Mouse (Mus musculus) midbrain, embryonic 13.5 days (tissue): ENCODE measurements at regions not wholly inside any gene's neighbourhood (a gene's known extent, or its start where the extent isn't known, plus 50 kb on each side); places are given as distances from the start of the nearest gene placed in this dataset.
A peak's percentile ranks its signal among the peaks of the same experiment; 100 is the strongest.

Experiments used
- ATAC-seq: fragments of 200-750 bp; cut with Nextera tagmentation; 2 replicates; pipeline ENCODE4 v1.8.0; 2017; ENCODE audit warnings: mild to moderate bottlenecking, moderate TSS enrichment, moderate library complexity
- H3K27ac ChIP-seq: fragments of 300-500 bp; sonication (generic); 2 replicates; pipeline ENCODE4 v1.5.1; 2015; ENCODE audit warnings: inconsistent platforms, mild to moderate bottlenecking, moderate library complexity
- H3K27me3 ChIP-seq: fragments of 300-500 bp; sonication (generic); 2 replicates; pipeline ENCODE4 v1.6.1; 2015; ENCODE audit warnings: mild to moderate bottlenecking, inconsistent platforms
- H3K36me3 ChIP-seq: fragments of 300-500 bp; sonication (generic); 2 replicates; pipeline ENCODE4 v1.6.1; 2015; ENCODE audit warnings: mild to moderate bottlenecking, inconsistent platforms
- H3K4me1 ChIP-seq: fragments of 300-500 bp; sonication (generic); replicated peaks from 2 replicates; pipeline ENCODE4 v1.6.1; 2015; ENCODE audit warnings: inconsistent platforms
- H3K4me2 ChIP-seq: fragments of 300-500 bp; sonication (generic); replicated peaks from 2 replicates; pipeline ENCODE4 v1.6.1; 2015; ENCODE audit warnings: moderate library complexity, mild to moderate bottlenecking, inconsistent platforms
- H3K4me3 ChIP-seq: fragments of 300-500 bp; sonication (generic); replicated peaks from 2 replicates; pipeline ENCODE4 v1.5.1; 2015; ENCODE audit warnings: mild to moderate bottlenecking, inconsistent platforms
- H3K9ac ChIP-seq: fragments of 300-500 bp; sonication (generic); replicated peaks from 2 replicates; pipeline ENCODE4 v1.6.1; 2015; ENCODE audit warnings: mild to moderate bottlenecking, inconsistent platforms
- H3K9me3 ChIP-seq: fragments of 300-500 bp; sonication (generic); 2 replicates; pipeline ENCODE4 v1.6.1; 2016; ENCODE audit warnings: mild to moderate bottlenecking, inconsistent platforms
- WGBS: fragments of 180-500 bp; shearing (Covaris S2); methylation state at CpG from one replicate; pipeline ENCODE4 v1.1.7; 2015; 5-methylcytosine and 5-hydroxymethylcytosine counted together

GRCm38 (mm10) chr9:47229296-47229695, 230.8 kb downstream of the Gm4791 start:
- no peak for ATAC-seq
- H3K9ac ChIP-seq = no peak overlapping the region
- no peak overlapping the region for H3K4me2 ChIP-seq
- H3K27ac ChIP-seq = no peak overlapping the region
- H3K4me1 ChIP-seq = no peaks in the 10 kb centered on the region
- H3K36me3 ChIP-seq = no peaks in the 10 kb centered on the region
- 90% methylated on average over 6 of the region's 6 CpGs for WGBS
- no peaks in the 10 kb centered on the region for H3K9me3 ChIP-seq
- no peaks in the 10 kb centered on the region for H3K27me3 ChIP-seq
- H3K4me3 ChIP-seq = no peak overlapping the region

GRCm38 (mm10) chr9:47240950-47241349, 242.4 kb downstream of the Gm4791 start:
- no peak overlapping the region for H3K27ac ChIP-seq
- H3K9ac ChIP-seq = no peak overlapping the region
- no peaks in the 10 kb centered on the region for H3K36me3 ChIP-seq
- no peak overlapping the region for H3K4me3 ChIP-seq
- no peaks in the 10 kb centered on the region for H3K4me1 ChIP-seq
- H3K4me2 ChIP-seq = no peak overlapping the region
- no peak for ATAC-seq
- WGBS = 92% methylated on average over 8 of the region's 8 CpGs
- H3K9me3 ChIP-seq = no peaks in the 10 kb centered on the region; the same call in 1 of the 2 replicates
- H3K27me3 ChIP-seq = no peaks in the 10 kb centered on the region

DNA sequence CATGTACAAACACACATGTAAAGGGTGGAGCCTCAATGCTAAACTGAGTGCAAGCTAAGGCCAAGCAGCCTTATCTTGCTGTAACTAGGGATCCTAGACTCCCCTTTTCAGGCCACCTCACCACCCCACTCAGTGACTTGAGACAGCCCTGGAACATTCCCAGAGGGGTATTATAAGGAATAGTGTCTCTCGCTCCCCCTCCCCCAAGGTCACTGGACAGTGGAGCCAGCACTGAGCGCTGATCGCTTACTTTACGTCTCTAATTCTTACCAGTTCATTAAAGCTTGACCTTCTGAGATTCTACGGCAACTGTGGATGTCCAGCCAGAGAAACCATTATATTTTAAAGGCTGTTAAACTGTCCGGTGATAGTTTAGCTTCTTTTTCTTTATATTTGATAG, 243.5 kb downstream of the Gm4791 start:
- Histone ChIP-seq H3K27ac (no peak overlapping the region), H3K27me3 (no peaks in the 10 kb centered on the region), H3K9ac (no peak overlapping the region), H3K4me2 (no peak overlapping the region), H3K36me3 (no peaks in the 10 kb centered on the region), H3K4me1 (no peaks in the 10 kb centered on the region), H3K9me3 (no peaks in the 10 kb centered on the region; the same call in 1 of the 2 replicates), H3K4me3 (no peak overlapping the region)
- ATAC-seq = no peak
- WGBS = 82% methylated on average over 6 of the region's 6 CpGs

DNA sequence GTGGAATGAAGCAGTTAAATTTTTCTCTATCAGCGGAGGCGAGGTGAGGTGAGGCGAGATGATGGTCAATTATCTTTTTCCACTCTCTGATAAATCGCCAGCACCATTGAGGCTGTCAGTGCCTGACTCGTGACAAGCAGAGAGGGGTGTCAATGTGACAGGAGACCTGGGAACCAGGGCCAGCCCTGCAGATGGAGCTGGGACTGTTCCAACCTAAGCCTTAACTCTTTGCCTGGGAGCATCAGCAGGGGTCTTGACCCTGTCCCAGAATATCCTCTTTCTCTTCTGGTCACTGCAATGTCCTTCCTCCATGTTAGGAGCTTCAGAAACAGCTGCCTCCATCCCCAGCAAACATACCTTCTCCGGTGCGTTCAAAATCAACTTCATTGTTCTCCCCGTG, 244.0 kb downstream of the Gm4791 start:
- ATAC-seq = no peak
- H3K9me3 ChIP-seq = no peaks in the 10 kb centered on the region; the same call in 1 of the 2 replicates
- 77% methylated on average over 8 of the region's 8 CpGs for WGBS
- no peak overlapping the region for H3K9ac ChIP-seq
- no peak overlapping the region for H3K4me3 ChIP-seq
- no peak overlapping the region for H3K27ac ChIP-seq
- no peaks in the 10 kb centered on the region for H3K4me1 ChIP-seq
- H3K36me3 ChIP-seq = no peaks in the 10 kb centered on the region
- H3K27me3 ChIP-seq = no peaks in the 10 kb centered on the region
- no peak overlapping the region for H3K4me2 ChIP-seq

DNA sequence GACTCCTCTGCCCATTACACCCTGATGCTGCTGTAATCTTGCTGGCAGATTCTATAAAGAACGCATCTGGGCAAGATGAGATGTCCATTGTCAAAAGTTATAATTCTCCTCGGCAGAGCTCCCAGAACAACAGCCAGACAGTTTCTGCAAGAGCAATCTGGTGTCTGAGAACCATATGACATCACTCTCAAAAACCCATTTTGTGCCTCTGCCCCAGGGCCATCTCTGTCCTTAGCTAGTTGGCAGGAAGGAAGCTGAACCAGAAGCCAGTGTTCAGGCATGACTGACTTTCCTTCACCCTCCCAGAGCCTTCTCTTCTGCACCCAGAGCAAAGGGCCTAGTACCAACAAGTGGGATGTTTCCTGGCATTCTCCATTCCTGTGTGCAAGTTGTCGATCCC, 250.5 kb downstream of the Gm4791 start:
- Histone ChIP-seq H3K4me3 (no peak overlapping the region), H3K9ac (no peak overlapping the region), H3K27me3 (no peaks in the 10 kb centered on the region), H3K4me1 (0 out of 2 replicates have a peak, but pooled peaks cover 6% of the 10 kb centered on the region), H3K36me3 (no peaks in the 10 kb centered on the region), H3K4me2 (no peak overlapping the region), H3K9me3 (no peaks in the 10 kb centered on the region; the same call in 1 of the 2 replicates), H3K27ac (no peak overlapping the region)
- no peak for ATAC-seq
- WGBS = 81% methylated on average over 3 of the region's 3 CpGs

- H3K4me3 ChIP-seq = no peak overlapping the region
- 0 out of 2 replicates have a peak, but pooled peaks cover 6% of the 10 kb centered on the region for H3K4me1 ChIP-seq
- 93% methylated on average over 2 of the region's 2 CpGs for whole genome bisulfite sequencing
- no peaks in the 10 kb centered on the region for H3K36me3 ChIP-seq
- ATAC-seq = no peak
- H3K27me3 ChIP-seq = no peaks in the 10 kb centered on the region
- H3K4me2 ChIP-seq = no peak overlapping the region
- no peaks in the 10 kb centered on the region; the same call in 1 of the 2 replicates for H3K9me3 ChIP-seq
- H3K27ac ChIP-seq = no peak overlapping the region
- no peak overlapping the region for H3K9ac ChIP-seq
These were observed 252.6 kb downstream of the Gm4791 start for GRCm38 (mm10) chr9:47251160-47251559.

- 67% methylated on average over 13 of the region's 13 CpGs for WGBS
- no peak for ATAC-seq
These were observed 255.5 kb downstream of the Gm4791 start for GRCm38 (mm10) chr9:47253836-47254657.

GRCm38 (mm10) chr9:47265946-47266490, 264.0 kb upstream of the Cadm1 start:
- Histone ChIP-seq H3K27ac (no peak overlapping the region), H3K36me3 (no peaks in the 10 kb centered on the region), H3K4me1 (peaks cover 13% of the 10 kb centered on the region), H3K4me3 (no peak overlapping the region), H3K4me2 (no peak overlapping the region), H3K27me3 (0 out of 2 replicates have a peak, but pooled peaks cover 7% of the 10 kb centered on the region), H3K9me3 (no peaks in the 10 kb centered on the region), H3K9ac (no peak overlapping the region)
- WGBS = 50% methylated on average over 9 of the region's 9 CpGs
- peak; percentile 80 for ATAC-seq

More at GRCm38 (mm10) chr9:47253836-47254657, 255.5 kb downstream of the Gm4791 start:
- H3K27me3 ChIP-seq = no peaks in the 10 kb centered on the region
- H3K9ac ChIP-seq = no peak overlapping the region
- no peaks in the 10 kb centered on the region for H3K36me3 ChIP-seq
- H3K9me3 ChIP-seq = no peaks in the 10 kb centered on the region
- no peak overlapping the region for H3K4me2 ChIP-seq
- no peak overlapping the region for H3K27ac ChIP-seq
- H3K4me1 ChIP-seq = 0 out of 2 replicates have a peak, but pooled peaks cover 6% of the 10 kb centered on the region
- H3K4me3 ChIP-seq = no peak overlapping the region

DNA sequence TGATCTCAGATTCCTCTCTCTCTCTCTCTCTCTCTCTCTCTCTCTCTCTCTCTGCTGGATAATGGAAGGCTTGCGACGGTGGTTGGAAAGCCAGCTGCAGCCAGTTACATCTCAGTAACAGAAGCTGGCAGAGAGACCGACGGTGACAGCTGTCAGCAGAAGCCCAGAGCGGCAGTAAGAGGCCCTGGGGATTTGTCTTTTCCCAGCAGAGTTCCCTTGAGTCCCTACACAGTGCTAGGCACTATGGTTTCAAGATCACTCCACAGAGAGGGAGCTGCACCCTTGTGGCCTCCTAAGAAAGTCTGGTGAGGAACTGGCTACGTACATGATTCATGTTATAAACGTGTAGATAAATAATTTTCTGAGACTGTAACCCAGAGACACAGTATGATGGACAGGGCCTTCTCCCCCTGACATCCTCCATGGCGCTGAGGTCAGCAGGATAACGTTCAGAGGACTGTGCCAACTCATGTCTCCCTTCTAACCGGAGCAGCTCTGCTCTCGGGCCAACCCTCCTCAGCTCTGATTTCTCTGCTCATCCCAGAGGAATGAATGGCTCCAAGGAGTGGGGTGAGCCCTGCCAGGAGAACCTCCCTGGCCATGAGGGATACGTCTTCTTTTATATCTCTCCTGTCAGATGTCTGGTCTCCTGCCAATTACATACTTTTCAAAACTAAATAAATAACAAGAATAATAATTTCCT, 253.5 kb upstream of the Cadm1 start:
- Histone ChIP-seq H3K4me3 (no peak overlapping the region), H3K4me2 (no peak overlapping the region), H3K27me3 (peaks cover 4% of the 10 kb centered on the region; the same call in 1 of the 2 replicates), H3K36me3 (no peaks in the 10 kb centered on the region), H3K9ac (no peak overlapping the region), H3K27ac (no peak overlapping the region), H3K9me3 (no peaks in the 10 kb centered on the region), H3K4me1 (peaks cover 24% of the 10 kb centered on the region)
- WGBS = 40% methylated on average over 12 of the region's 12 CpGs
- no peak for ATAC-seq

DNA sequence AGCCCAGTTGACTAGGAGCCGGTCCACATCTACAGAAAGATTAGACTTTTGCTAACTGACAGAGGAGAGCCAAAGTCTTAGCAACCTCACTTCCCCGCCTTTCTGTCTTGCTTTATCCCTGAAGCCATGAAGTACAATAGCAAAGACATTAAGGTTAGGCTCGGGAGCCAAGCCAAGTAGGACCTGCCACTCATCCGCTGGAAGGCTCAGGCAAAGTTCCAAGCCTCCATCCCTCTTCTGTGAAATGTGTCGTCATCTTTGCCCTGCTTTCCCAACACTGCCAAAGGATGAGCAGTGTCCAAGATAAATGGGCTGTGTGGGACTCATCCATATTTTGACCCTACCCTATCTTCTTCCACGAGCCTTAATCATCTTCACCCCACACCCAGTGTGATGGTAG, 250.6 kb upstream of the Cadm1 start:
- Histone ChIP-seq H3K4me3 (no peak overlapping the region), H3K9me3 (no peaks in the 10 kb centered on the region), H3K27ac (no peak overlapping the region), H3K27me3 (peaks cover 3% of the 10 kb centered on the region; the same call in 1 of the 2 replicates), H3K9ac (no peak overlapping the region), H3K4me2 (no peak overlapping the region), H3K4me1 (peaks cover 24% of the 10 kb centered on the region), H3K36me3 (no peaks in the 10 kb centered on the region)
- 0 out of 2 replicates have a peak, but pooled peaks have one; percentile 17 for ATAC-seq
- 54% methylated on average over 6 of the region's 6 CpGs for WGBS

GRCm38 (mm10) chr9:47280146-47280545, 249.8 kb upstream of the Cadm1 start:
- H3K27ac ChIP-seq = peak overlapping the region; percentile 65
- H3K36me3 ChIP-seq = no peaks in the 10 kb centered on the region
- H3K27me3 ChIP-seq = peaks cover 2% of the 10 kb centered on the region; the same call in 1 of the 2 replicates
- H3K4me3 ChIP-seq = no peak overlapping the region
- peaks cover 24% of the 10 kb centered on the region for H3K4me1 ChIP-seq
- H3K4me2 ChIP-seq = no peak overlapping the region
- H3K9me3 ChIP-seq = no peaks in the 10 kb centered on the region
- ATAC-seq = peak; percentile 73; the same call in 1 of the 2 replicates
- WGBS = 29% methylated on average over 7 of the region's 7 CpGs
- no peak overlapping the region for H3K9ac ChIP-seq

GRCm38 (mm10) chr9:47280598-47280997, 249.4 kb upstream of the Cadm1 start:
- Histone ChIP-seq H3K36me3 (no peaks in the 10 kb centered on the region), H3K4me1 (peaks cover 24% of the 10 kb centered on the region), H3K9me3 (no peaks in the 10 kb centered on the region), H3K4me2 (no peak overlapping the region), H3K4me3 (no peak overlapping the region), H3K9ac (no peak overlapping the region), H3K27ac (peak overlapping the region; percentile 65), H3K27me3 (peaks cover 2% of the 10 kb centered on the region; the same call in 1 of the 2 replicates)
- WGBS = 19% methylated on average over 8 of the region's 8 CpGs
- ATAC-seq = peak; percentile 51; the same call in 1 of the 2 replicates
